Mouse (Mus musculus) stomach, postnatal 0 days (tissue): ENCODE data around the gene Rapgefl1.

ENCODE experiments used
- CTCF ChIP-seq: IDR thresholded peaks from 2 replicates; pipeline ENCODE4 v1.5.1; 2016; ENCODE audit warnings: antibody characterized with exemption, low read depth, mild to moderate bottlenecking, moderate library complexity
- EP300 ChIP-seq: optimal IDR thresholded peaks from 2 replicates; pipeline ENCODE3; 2016; ENCODE audit warnings: antibody characterized with exemption

DNA sequence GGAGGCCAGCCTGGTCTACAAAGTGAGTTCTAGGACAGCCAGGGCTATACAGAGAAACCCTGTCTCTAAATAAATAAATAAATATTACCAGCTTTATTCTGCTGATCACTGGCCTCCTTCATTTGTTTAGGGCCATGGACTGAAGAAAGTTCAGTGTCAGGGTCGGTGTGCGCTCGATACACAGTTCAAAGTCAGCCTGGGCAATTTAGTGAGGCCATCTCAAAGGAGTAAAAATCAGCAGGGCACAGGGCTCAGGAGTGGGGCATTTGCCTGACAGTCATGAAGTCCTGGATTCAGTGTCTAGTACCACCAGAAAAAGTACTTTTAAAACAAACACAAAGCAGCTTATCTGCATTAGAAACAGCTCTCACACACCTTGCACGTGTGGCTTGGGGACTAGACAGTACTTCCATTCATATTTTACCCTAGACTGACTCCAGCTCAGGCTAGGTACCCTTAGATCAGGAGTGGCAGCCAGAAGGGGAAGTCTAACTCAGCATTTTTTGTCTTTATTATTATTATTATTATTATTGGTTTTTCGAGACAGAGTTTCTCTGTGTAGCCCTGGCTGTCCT is 45.9 kb upstream of the Rapgefl1 start:
- TF ChIP-seq EP300 (no peak), CTCF (no peak)
